Mouse (Mus musculus) adipocyte (in vitro differentiated cells): Measurements from ENCODE around the gene Lamtor2.
A peak's percentile ranks its signal among the peaks of the same experiment; 100 is the strongest.

Experiments used
- DNase-seq: peaks from one replicate; pipeline ENCODE4 v3.0.0-alpha.2; 2016; ENCODE audit warnings: low spot score

The Lamtor2 gene

DNA sequence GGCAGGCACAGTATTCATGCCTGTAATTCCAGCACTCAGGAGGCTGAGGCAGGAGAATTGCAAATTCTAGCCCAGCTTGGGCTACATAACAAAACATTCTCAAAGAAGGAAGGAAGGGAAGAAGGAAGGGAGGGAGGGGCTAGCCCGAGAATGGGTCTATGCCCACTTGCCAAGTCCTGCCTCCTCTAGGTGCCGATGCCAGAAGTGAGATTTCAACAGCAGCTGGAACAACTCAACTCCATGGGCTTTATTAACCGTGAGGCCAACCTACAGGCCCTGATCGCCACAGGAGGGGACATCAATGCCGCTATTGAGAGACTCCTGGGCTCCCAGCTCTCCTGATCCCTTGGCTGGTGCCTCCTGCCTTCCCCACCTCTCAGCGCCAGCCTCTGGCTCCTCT lies 15.0 kb upstream of the Lamtor2 start:
- DNase-seq: peak; percentile 64

GRCm38 (mm10) chr3:88566536-88567061 lies 13.7 kb upstream of the Lamtor2 start:
- no peak for DNase-seq

GRCm38 (mm10) chr3:88566116-88566515 lies 13.2 kb upstream of the Lamtor2 start:
- DNase-seq: no peak

DNA sequence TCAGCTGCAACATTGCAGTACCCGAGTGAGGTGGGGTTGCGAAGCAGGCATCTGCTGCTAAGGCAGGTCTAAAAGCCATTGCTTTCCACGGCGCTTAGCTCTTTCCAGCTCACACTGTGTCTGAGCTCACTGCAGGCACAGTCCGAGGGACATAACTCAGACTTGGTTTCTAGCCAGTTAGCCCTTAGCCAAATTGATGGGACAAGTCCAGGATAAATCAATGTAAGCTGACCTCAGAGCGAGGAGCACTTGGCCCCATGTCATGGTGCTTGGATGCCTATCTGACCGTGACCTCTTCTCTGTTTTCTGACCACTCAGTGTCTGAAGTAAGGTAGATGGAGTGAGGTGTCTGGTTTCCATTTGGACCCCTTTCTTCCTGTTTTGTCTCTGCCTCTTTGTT lies 11.1 kb upstream of the Lamtor2 start:
- DNase-seq: no peak

DNA sequence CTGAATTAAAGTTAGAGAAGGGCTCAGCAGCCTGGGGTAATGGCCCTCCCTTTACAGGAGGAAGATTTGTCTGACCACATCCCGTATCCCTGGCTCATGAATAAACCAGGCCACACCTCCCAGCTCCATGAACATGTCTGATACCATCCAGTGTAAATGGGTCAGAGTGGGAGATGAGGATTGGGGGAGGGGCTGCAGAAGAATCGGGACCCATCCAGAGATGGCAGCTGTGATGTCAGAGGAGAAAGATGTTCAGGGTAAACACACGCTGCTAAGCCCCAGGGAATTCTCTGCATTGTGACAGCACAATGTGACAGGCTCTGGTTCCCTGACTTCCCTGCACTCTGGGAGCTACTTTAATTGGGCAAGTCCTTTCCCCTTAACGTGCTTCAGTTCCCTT lies 10.6 kb upstream of the Lamtor2 start:
- DNase-seq: no peak

GRCm38 (mm10) chr3:88561989-88562388 lies 9.1 kb upstream of the Lamtor2 start:
- DNase-seq: no peak

DNA sequence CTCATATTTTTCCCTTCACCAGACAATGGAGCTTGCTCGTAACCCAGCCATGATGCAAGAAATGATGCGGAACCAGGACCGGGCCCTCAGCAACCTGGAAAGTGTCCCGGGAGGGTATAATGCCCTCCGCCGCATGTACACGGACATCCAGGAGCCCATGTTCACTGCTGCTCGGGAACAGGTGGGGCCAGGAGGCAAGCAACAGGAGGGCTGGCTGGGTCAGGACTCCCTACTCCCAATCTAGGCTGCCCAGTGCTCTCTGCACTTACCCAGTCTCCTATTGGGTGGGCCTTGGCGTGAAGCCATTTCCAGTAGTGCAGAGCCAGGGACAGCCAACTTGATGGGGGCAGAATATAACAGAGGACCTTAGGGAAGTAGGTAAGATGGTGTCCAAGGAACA lies 6.7 kb upstream of the Lamtor2 start:
- DNase-seq: no peak

- DNase-seq: no peak
Observed at GRCm38 (mm10) chr3:88556616-88557015, 3.7 kb upstream of the Lamtor2 start.

DNA sequence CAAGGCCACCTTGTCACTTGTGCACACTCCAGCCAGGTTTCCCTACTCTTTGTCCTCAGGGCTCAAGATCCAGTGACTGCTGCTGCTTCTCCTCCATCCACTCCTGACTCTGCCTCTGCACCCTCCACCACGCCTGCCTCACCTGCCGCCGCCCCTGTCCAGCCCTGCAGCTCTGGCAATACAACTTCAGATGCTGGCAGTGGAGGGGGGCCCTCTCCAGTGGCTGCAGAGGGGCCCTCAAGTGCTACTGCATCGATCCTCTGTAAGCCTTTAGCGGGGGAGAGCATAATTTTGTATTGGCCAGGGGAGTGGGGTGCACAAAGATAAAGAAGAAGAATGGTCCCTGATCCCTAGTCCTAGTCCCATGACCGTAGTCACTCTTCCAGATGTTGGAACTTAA lies 2.9 kb upstream of the Lamtor2 start:
- no peak for DNase-seq

DNA sequence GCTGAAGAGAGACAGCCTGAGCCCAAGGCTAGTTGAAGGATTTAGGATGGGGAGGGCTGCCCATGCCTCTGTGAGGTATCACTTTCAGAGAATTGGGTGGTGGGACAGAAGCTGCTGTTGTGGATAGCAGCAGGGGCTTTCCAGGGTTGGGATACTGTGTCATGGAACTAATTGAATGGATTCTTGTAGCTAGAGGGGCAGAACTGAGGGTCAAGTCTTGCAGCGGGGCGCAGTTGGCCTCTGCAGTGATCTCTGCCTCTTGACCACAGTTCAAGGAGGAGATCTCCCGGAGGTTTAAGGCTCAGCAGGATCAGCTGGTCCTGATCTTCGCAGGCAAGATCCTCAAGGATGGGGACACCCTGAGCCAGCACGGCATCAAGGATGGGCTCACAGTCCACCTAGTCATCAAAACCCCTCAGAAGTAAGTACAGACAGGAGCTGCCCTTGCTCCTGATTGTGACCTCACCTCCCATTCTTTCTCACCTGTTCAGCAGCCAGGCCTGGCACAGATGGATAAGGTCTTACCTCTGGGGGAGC lies 2.3 kb upstream of the Lamtor2 start:
- DNase-seq: no peak

DNA sequence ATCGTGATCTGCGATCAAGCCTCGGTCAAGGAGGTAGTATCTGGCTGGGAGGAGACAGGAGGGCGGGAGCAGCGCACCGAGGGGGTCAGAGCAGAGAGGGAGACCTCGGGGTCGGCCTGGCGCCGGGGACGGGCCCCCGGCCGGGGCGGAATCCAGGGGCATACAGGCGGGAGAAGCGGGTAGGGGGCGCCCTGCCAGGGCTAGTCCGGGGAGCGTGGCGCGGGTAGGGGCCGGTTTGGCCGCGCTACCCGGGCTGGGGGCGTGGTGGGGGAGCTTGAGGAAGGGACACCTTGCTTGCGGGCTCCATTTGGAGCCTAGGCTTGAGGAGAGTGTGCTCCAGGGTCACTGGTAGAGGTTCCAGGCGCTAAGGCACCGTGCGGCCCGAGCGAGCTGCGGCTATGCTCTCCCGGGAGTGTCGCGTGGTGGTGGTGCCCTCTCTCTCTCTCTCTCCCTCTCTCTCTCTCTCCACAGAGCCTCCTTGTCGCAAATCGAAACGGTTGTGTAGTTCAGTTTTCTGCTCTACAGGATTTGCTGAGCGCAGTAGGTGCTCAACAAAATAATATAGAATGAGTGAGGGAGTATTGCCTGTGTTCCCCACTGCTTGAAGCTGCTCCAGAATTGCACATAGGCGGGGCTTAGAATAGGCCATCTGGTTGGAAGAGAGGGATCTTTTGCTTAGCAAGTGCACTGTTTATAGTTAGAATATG lies 1.2 kb upstream of the Lamtor2 start:
- DNase-seq: peak; percentile 67

- DNase-seq: no peak
Observed at GRCm38 (mm10) chr3:88553525-88553879, 628 bp upstream of the Lamtor2 start, which contains the start of gene Ubqln4. Ubqln4 (plus strand) TSS chr3:88553758.

- no peak for DNase-seq
Observed at GRCm38 (mm10) chr3:88552082-88552645, 710 bp downstream of the Lamtor2 start.

- no peak for DNase-seq
Observed at GRCm38 (mm10) chr3:88551586-88551985, 1.3 kb downstream of the Lamtor2 start.

DNA sequence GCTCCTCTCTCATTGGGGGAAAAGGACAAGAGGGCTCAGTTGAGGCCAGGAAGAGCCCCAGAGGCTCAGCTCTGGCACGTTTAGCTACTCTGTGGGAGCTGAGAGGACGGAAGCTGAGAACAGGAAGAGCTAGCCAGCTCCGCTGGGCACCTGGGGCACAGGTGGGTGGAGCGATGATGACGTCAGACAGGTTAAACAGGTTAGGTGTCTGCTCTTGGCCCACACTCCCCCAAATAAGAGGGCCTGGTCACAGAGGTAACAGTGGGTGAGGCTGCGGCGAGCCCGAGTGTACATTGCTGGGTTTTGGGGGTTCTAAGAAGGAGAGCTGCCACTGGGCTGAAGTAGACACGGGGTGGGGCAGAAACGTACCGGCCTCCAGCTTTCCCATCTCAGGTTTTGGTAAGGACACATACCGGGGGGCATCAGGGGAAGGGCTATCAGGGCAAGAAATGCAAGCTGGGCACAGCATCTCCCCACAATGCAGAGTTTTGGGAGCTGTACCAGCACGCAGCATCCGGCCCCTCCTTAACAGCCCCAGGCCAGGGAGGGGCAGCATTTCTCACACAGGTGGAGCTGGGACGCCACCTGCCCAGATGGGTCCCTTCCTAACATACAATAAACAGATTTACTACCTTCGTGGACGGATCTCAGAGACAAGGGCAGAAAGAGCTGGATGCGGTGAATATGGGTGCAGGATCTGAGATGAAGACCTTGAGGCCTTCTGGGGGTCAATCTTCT lies 4.5 kb downstream of the Lamtor2 start, which contains the start of gene Rab25:
Gene Rab25 (minus strand): TSS at position 121 of the 738 bp plus-strand sequence.
- DNase-seq: no peak

- no peak for DNase-seq
Observed at GRCm38 (mm10) chr3:88546674-88547418, 6.0 kb downstream of the Lamtor2 start.

DNA sequence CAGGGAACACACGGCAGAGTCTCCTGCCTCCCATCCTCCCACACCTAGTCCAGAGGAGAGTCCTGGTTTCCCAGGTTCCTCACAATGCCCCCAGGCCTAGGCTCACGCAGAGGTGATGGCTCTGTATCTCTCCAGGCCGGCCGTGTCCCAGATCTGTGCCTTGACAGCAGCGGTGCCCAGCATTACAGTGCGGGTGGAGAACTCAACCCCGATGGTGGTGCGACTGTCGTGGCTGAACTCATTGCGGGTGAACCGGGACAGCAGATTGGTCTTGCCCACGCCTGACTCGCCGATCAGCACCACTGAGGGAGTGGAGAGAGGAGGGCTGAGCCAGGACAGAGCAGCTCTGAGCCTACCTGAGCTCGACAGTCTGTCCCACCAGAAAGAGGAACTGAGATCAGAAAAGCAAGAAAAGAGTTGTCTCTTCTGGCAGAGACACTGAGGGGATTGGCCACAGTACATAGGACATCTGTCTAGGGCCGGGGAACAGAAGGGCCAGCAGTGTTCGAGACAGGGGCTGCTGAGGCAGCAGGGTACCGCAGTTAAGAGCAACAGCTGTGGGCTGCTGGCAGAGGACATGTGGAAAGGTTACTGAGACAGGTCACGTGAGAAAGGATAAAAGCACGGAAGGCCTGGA lies 7.8 kb downstream of the Lamtor2 start:
- no peak for DNase-seq

- DNase-seq: no peak
Observed at GRCm38 (mm10) chr3:88544514-88544913, 8.4 kb downstream of the Lamtor2 start.

- no peak for DNase-seq
Observed at GRCm38 (mm10) chr3:88543651-88544410, 9.0 kb downstream of the Lamtor2 start.

DNA sequence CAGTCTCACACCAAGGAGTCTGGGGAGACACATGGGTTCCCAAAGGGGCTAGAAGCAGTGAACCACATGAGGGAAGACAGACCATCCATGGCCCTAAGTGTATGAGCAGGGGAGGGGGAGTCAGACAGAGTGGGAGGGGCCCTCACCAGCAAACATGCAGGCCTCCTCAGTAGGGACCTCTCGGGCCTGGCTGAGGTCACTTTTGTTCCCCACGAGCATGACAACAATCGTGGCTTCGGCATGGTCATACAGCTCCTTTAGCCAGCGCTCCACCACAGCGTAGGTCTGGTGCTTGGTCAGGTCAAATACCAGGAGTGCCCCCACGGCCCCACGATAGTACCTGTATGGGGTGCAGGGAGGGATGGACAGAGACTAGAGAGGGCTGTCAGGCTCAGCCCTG lies 9.7 kb downstream of the Lamtor2 start:
- DNase-seq: no peak

GRCm38 (mm10) chr3:88542486-88542885 lies 10.4 kb downstream of the Lamtor2 start:
- DNase-seq: no peak
